Mouse (Mus musculus) gastrocnemius, adult 2 months (tissue): ENCODE data around the gene Mtss1l. TPM values are rescaled to one million over a fixed set of nuclear protein-coding genes. Genes with fewer than 3 reads are reported as not detected.
"Not testable (repeated sequence)": the region's sequence is repeated elsewhere in the genome, so short reads cannot be mapped to it uniquely, and the experiment has no call there.

Experiments used
- DNase-seq: peaks from one replicate; pipeline ENCODE4 v3.0.0; 2022
- H3K27ac ChIP-seq: fragments of 200-600 bp; 2 replicates; pipeline ENCODE4 v1.8.1; 2022; ENCODE audit warnings: mild to moderate bottlenecking
- H3K4me3 ChIP-seq: fragments of 200-600 bp; 2 replicates; pipeline ENCODE4 v1.8.1; 2022; ENCODE audit warnings: mild to moderate bottlenecking, moderate library complexity
- CTCF ChIP-seq: fragments of 200-600 bp; IDR thresholded peaks from 2 replicates; pipeline ENCODE4 v1.8.1; 2022; ENCODE audit warnings: antibody characterized with exemption, mild to moderate bottlenecking, moderate library complexity
- intact Hi-C: fragments of 180-260 bp; cut with DNase I; formaldehyde crosslinking; loops from one replicate; pipeline ENCODE4 v1.15.1; 2025
- total RNA-seq, 2 experiments: library from RNA; stranded (reverse); gene quantifications; 2 replicates each; pipeline ENCODE4 v1.2.3; 2021

The Mtss1l gene
- total RNA-seq, 2 experiments from 2014 or later = 85.5 to 125 TPM

GRCm38 (mm10) chr8:110775316-110775715 is 54.0 kb downstream of the Mtss1l start:
- DNase-seq = no peak
- no peak overlapping the region for H3K4me3 ChIP-seq
- peak; percentile 54 for TF ChIP-seq CTCF
- H3K27ac ChIP-seq = peak overlapping the region; percentile 9; the same call in 1 of the 2 replicates
- intact Hi-C loops = no loop called here

- Histone ChIP-seq H3K27ac (no peak overlapping the region), H3K4me3 (no peak overlapping the region)
- intact Hi-C loops = no loop called here
- TF ChIP-seq CTCF = no peak
- DNase-seq = no peak
These were observed 54.4 kb downstream of the Mtss1l start for GRCm38 (mm10) chr8:110775721-110776120.

GRCm38 (mm10) chr8:110776335-110776734 is 55.1 kb downstream of the Mtss1l start:
- DNase-seq = no peak
- no peak for TF ChIP-seq CTCF
- intact Hi-C loops = no loop called here
- Histone ChIP-seq H3K27ac (no peak overlapping the region), H3K4me3 (no peak overlapping the region)

- DNase-seq = no peak
- TF ChIP-seq CTCF = no peak
- Histone ChIP-seq H3K4me3 (no peak overlapping the region), H3K27ac (peak overlapping the region; percentile 28; the same call in 1 of the 2 replicates)
- intact Hi-C loops = no loop called here
These were observed 58.8 kb downstream of the Mtss1l start for GRCm38 (mm10) chr8:110779924-110780718.

GRCm38 (mm10) chr8:110785366-110785765 is 64.1 kb downstream of the Mtss1l start:
- intact Hi-C loops = no loop called here
- TF ChIP-seq CTCF = no peak
- no peak for DNase-seq
- no peak overlapping the region for H3K27ac ChIP-seq
- no peak overlapping the region for H3K4me3 ChIP-seq

- DNase-seq, H3K4me3 ChIP-seq, H3K27ac ChIP-seq, intact Hi-C loops: not testable (repeated sequence)
These were observed 65.2 kb downstream of the Mtss1l start for GRCm38 (mm10) chr8:110786501-110786900.

GRCm38 (mm10) chr8:110786934-110787333 is 65.7 kb downstream of the Mtss1l start:
- no peak for DNase-seq
- no peak for TF ChIP-seq CTCF
- Histone ChIP-seq H3K27ac (no peak overlapping the region; the same call in 1 of the 2 replicates), H3K4me3 (no peak overlapping the region)
- intact Hi-C loops = no loop called here

GRCm38 (mm10) chr8:110787411-110787954 is 66.2 kb downstream of the Mtss1l start:
- intact Hi-C loops = no loop called here
- DNase-seq = no peak
- TF ChIP-seq CTCF = no peak
- H3K4me3 ChIP-seq = no peak overlapping the region
- H3K27ac ChIP-seq = no peak overlapping the region; the same call in 1 of the 2 replicates

GRCm38 (mm10) chr8:110788981-110789380 is 67.7 kb downstream of the Mtss1l start:
- peak overlapping the region; percentile 5; the same call in 1 of the 2 replicates for H3K4me3 ChIP-seq
- DNase-seq = no peak
- intact Hi-C loops = no loop called here
- H3K27ac ChIP-seq = peak overlapping the region; percentile 70
- TF ChIP-seq CTCF = no peak

- peak; percentile 55 for DNase-seq
- Histone ChIP-seq H3K27ac (peak overlapping the region; percentile 70), H3K4me3 (peak overlapping the region; percentile 5; the same call in 1 of the 2 replicates)
- intact Hi-C loops = no loop called here
- TF ChIP-seq CTCF = no peak
These were observed 68.3 kb downstream of the Mtss1l start for GRCm38 (mm10) chr8:110789571-110789970.

- H3K27ac ChIP-seq = peak overlapping the region; percentile 70
- no peak for TF ChIP-seq CTCF
- no peak for DNase-seq
- intact Hi-C loops = no loop called here
- H3K4me3 ChIP-seq = no peak overlapping the region
These were observed 69.0 kb downstream of the Mtss1l start for GRCm38 (mm10) chr8:110790270-110790669.

Other genes starting within 250 kb of the Mtss1l start
- 10 to 100 TPM; 15.6 to 18.2 TPM for gene Vac14, start 102.9 kb upstream of the Mtss1l start, total RNA-seq
- 1 to 10 TPM; 5.2 TPM for gene Il34, start 84.4 kb downstream of the Mtss1l start, total RNA-seq
- 10 to 100 TPM; 60.3 to 64.2 TPM for gene Cog4, start 125.1 kb downstream of the Mtss1l start, total RNA-seq
- gene Sf3b3, start 125.3 kb downstream of the Mtss1l start, total RNA-seq = 10 to 100 TPM; 16.9 to 19.7 TPM
- 1 to 10 TPM; 4.4 TPM for gene Fuk, start 181.0 kb downstream of the Mtss1l start, total RNA-seq
- 10 to 100 TPM; 46.4 to 51.0 TPM for gene St3gal2, start 198.4 kb downstream of the Mtss1l start, total RNA-seq